ENCODE assay signal across 12 mouse cellular contexts in the genomic region with DNA sequence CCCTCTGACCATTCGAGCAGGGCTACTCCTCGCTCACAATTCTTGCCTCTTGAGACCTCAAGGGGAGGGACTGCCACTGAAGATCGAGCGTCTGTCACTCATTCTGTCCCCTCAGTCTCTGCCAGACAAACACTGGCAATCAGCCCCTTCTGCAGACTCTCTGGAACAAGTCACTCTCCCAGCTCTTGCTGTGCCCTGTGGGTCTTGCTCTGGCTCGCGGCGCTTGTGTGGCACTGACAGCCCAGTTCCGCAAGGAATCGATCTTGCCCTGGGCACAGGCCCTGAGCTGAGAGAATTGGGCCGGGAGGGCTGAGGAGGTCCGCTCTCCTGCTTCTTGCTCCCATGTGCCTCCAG.
DNase-seq lines count a peak whose midpoint lies in the region; ATAC-seq and TF ChIP-seq lines count a peak whose summit lies in the region.
"Had no signal": no experiment of that assay in that cellular context is flagged by ENCODE, and none has a peak within 500 bp of the region (broad histone marks: within the 10 kb centered on the region; RNA-seq: fewer than 3 reads in every experiment).

No protein-coding gene starts in this region.

- H3K4me1 ChIP-seq in hindbrain, embryonic 10.5 days (replicated peaks), result peaks cover 76% of the 10 kb centered on the region
- H3K4me1 ChIP-seq in hindbrain, embryonic 14.5 days (replicated peaks; ENCODE audit: control insufficient read depth, insufficient read depth, low read length), result peaks cover 18% of the 10 kb centered on the region
- peaks cover 75% of the 10 kb centered on the region for H3K4me1 ChIP-seq in E14TG2a.4 (replicated peaks; ENCODE audit: low read depth, low read length)
- H3K4me1 ChIP-seq in hindbrain, postnatal 0 days (ENCODE audit: insufficient read depth, low read length), result peaks cover 14% of the 10 kb centered on the region

- no peak for ATAC-seq in hindbrain, embryonic 14.5 days (ENCODE audit: low FRiP score)
- ATAC-seq in hindbrain, postnatal 0 days, result no peak

- H3K9ac ChIP-seq in hindbrain, embryonic 14.5 days, result no peak overlapping the region
- H3K9ac ChIP-seq in hindbrain, postnatal 0 days (replicated peaks; ENCODE audit: low read length), result no peak overlapping the region
- H3K9ac ChIP-seq: limb, embryonic 15.5 days had no signal

- TF ChIP-seq CTCF in E14TG2a.4 (conservative IDR thresholded peaks at IDR 0.05; ENCODE audit: low read length), result no peak
- TF ChIP-seq CTCF in brain, embryonic 14.5 days (IDR thresholded peaks at IDR 0.05; ENCODE audit: borderline replicate concordance, extremely low read depth, insufficient read depth, insufficient read length), result no peak
- no peak for TF ChIP-seq CTCF in hindbrain, postnatal 0 days (IDR thresholded peaks at IDR 0.05; ENCODE audit: low read depth)

- no peak overlapping the region for H3K4me3 ChIP-seq in hindbrain, embryonic 10.5 days
- H3K4me3 ChIP-seq in hindbrain, embryonic 14.5 days (replicated peaks; ENCODE audit: low read length), result no peak overlapping the region
- peak overlapping the region; percentile 45; the same call in 1 of the 2 replicates for H3K4me3 ChIP-seq in E14TG2a.4 (replicated peaks; ENCODE audit: low read length)
- no peak overlapping the region for H3K4me3 ChIP-seq in hindbrain, postnatal 0 days (ENCODE audit: low read length)
- H3K4me3 ChIP-seq: limb, embryonic 15.5 days had no signal

- 67% methylated on average over 11 of the region's 11 CpGs for WGBS in hindbrain, embryonic 10.5 days
- 47% methylated on average over 11 of the region's 11 CpGs for WGBS in hindbrain, embryonic 14.5 days
- 32% methylated on average over 11 of the region's 11 CpGs for WGBS in hindbrain, postnatal 0 days

- H3K4me2 ChIP-seq in hindbrain, embryonic 14.5 days (replicated peaks), result no peak overlapping the region
- H3K4me2 ChIP-seq in hindbrain, postnatal 0 days (ENCODE audit: low read depth, low read length), result no peak overlapping the region
- H3K4me2 ChIP-seq: limb, embryonic 15.5 days had no signal

- no peaks in the 10 kb centered on the region for H3K9me3 ChIP-seq in hindbrain, embryonic 10.5 days
- 0 out of 2 replicates have a peak, but pooled peaks cover 2% of the 10 kb centered on the region for H3K9me3 ChIP-seq in hindbrain, embryonic 14.5 days (ENCODE audit: control insufficient read depth, low read length)
- peaks cover 14% of the 10 kb centered on the region for H3K9me3 ChIP-seq in E14TG2a.4 (ENCODE audit: low read length)
- H3K9me3 ChIP-seq in hindbrain, postnatal 0 days (ENCODE audit: low read length), result no peaks in the 10 kb centered on the region
- H3K9me3 ChIP-seq: limb, embryonic 15.5 days had no signal

- H3K27me3 ChIP-seq in hindbrain, embryonic 10.5 days (ENCODE audit: insufficient read depth, poor library complexity, severe bottlenecking), result peaks cover 78% of the 10 kb centered on the region
- H3K27me3 ChIP-seq in hindbrain, embryonic 14.5 days (ENCODE audit: control insufficient read depth, insufficient read depth, low read length), result peaks cover 41% of the 10 kb centered on the region
- H3K27me3 ChIP-seq in E14TG2a.4 (ENCODE audit: insufficient read depth, low read length), result peaks cover 16% of the 10 kb centered on the region
- H3K27me3 ChIP-seq in hindbrain, postnatal 0 days (ENCODE audit: insufficient read depth, low read length), result peaks cover 25% of the 10 kb centered on the region
- H3K27me3 ChIP-seq: limb, embryonic 15.5 days had no signal

- no peak for TF ChIP-seq POLR2A in brain, embryonic 14.5 days (IDR thresholded peaks at IDR 0.05; ENCODE audit: borderline replicate concordance, extremely low read depth, insufficient read depth, insufficient read length, poor library complexity, severe bottlenecking)

- DNase-seq in hindbrain, embryonic 10.5 days (ENCODE audit: low spot score), result no peak
- no peak for DNase-seq in hindbrain, embryonic 14.5 days (ENCODE audit: low spot score)
- peak; percentile 66 for DNase-seq in brain, embryonic 14.5 days (ENCODE audit: low read depth)
- peak; percentile 62 for DNase-seq in hindbrain, postnatal 0 days (ENCODE audit: low spot score)
- no peak for DNase-seq in urinary bladder, postnatal 10 days (ENCODE audit: low spot score)
- no peak for DNase-seq in embryo, embryonic 11 days
- DNase-seq in gastrocnemius, postnatal 4 days (ENCODE audit: low spot score in 2 of 2), result no peak
- DNase-seq: gastrocnemius, postnatal 14 days; spleen, adult 18-20 months; thymus, adult 18-20 months had no signal

- no peaks in the 10 kb centered on the region for H3K36me3 ChIP-seq in hindbrain, embryonic 10.5 days
- H3K36me3 ChIP-seq in hindbrain, embryonic 14.5 days (replicated peaks; ENCODE audit: control insufficient read depth, insufficient read depth), result no peaks in the 10 kb centered on the region
- no peaks in the 10 kb centered on the region for H3K36me3 ChIP-seq in E14TG2a.4 (ENCODE audit: insufficient read depth, low read length)
- H3K36me3 ChIP-seq in hindbrain, postnatal 0 days (ENCODE audit: insufficient read depth, low read length), result no peaks in the 10 kb centered on the region
- H3K36me3 ChIP-seq: limb, embryonic 15.5 days had no signal

- peak overlapping the region; percentile 74 for H3K27ac ChIP-seq in hindbrain, embryonic 10.5 days
- no peak overlapping the region for H3K27ac ChIP-seq in hindbrain, embryonic 14.5 days
- no peak overlapping the region; the same call in 1 of the 2 replicates for H3K27ac ChIP-seq in hindbrain, postnatal 0 days
- H3K27ac ChIP-seq: limb, embryonic 15.5 days had no signal

Comparison
In these comparisons a context has a peak if more than half of its experiments do, and no peak if none do; other contexts are left out.
1. DNase-seq: peak in brain, embryonic 14.5 days (single experiment) and hindbrain, postnatal 0 days (single experiment); none in hindbrain, embryonic 10.5 days (single experiment), hindbrain, embryonic 14.5 days (single experiment), urinary bladder, postnatal 10 days (single experiment), embryo, embryonic 11 days (single experiment) and gastrocnemius, postnatal 4 days (0 of 2).